Mouse (Mus musculus): ENCODE data around the gene Scaf8.

DNA sequence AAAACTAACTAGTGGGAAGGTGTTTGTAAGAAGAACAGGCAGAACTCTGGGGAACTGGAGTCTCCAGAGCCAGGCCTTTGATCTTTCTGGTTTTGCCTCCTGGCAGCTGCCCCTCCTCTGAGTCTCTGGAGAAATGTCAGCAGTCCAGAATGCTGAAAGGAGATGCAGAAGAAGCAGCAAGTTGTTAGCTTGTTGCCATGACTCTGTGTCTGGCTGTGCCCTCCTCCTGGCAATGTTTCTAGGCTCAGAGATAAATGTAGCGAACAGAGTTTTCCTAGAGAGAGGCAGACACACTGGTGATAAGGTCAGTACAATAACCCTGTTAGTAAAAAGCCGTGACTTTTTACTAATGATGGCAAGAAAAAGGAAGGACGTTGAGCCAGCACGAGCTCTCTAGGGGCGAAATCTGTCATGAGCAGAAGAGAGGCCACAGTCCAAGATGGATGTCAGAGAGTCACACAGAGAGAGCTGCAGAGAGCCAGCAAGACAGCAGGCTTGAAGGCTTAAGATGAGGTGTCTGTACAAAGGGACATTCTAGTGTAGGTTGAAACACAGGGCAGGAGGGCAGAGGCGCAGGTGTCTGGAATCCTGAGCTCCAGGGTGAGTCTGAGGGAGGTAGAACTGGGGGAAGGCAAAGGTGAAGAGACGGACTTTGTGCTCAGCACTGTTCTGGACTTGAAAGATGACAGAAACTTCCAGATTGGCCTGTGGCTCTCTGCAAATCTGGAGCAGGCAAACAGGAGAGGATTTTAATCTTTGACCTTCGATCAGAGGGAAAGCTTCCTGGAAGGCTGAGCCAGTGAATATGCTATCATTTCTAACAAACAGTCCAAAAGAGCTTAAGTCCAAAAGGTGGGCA is 130.3 kb downstream of the Scaf8 start:
- no peak for TF ChIP-seq RAD21 (IDR thresholded peaks at IDR 0.05; ENCODE audit: low read depth, low read length)
- TF ChIP-seq E2F4 (IDR thresholded peaks at IDR 0.05; ENCODE audit: borderline replicate concordance, low read depth, low read length) = no peak
